Mouse (Mus musculus) forebrain, embryonic 12.5 days (tissue): ENCODE results near the gene Olfr212. TPM values are rescaled to one million over a fixed set of nuclear protein-coding genes. Genes with fewer than 3 reads are reported as not detected.
"Not testable (repeated sequence)": the region's sequence is repeated elsewhere in the genome, so short reads cannot be mapped to it uniquely, and the experiment has no call there.

Experiments used
- ATAC-seq: fragments of 200-750 bp; cut with Nextera tagmentation; 2 replicates; pipeline ENCODE4 v1.8.0; 2017; ENCODE audit warnings: moderate TSS enrichment; ENCODE audit not compliant: low FRiP score
- H3K27ac ChIP-seq: fragments of 300-500 bp; sonication (generic); 2 replicates; pipeline ENCODE4 v1.5.1; 2016; ENCODE audit warnings: mild to moderate bottlenecking
- H3K27me3 ChIP-seq: fragments of 300-500 bp; sonication (generic); 2 replicates; pipeline ENCODE4 v1.6.1; 2016; ENCODE audit warnings: mild to moderate bottlenecking
- H3K36me3 ChIP-seq: fragments of 300-500 bp; sonication (generic); replicated peaks from 2 replicates; pipeline ENCODE4 v1.6.1; 2016; ENCODE audit warnings: mild to moderate bottlenecking
- H3K4me1 ChIP-seq: fragments of 300-500 bp; sonication (generic); 2 replicates; pipeline ENCODE4 v1.6.1; 2016
- H3K4me2 ChIP-seq: fragments of 300-500 bp; sonication (generic); 2 replicates; pipeline ENCODE4 v1.6.1; 2016; ENCODE audit warnings: mild to moderate bottlenecking, moderate library complexity
- H3K4me3 ChIP-seq: fragments of 300-500 bp; sonication (generic); replicated peaks from 2 replicates; pipeline ENCODE4 v1.5.1; 2016; ENCODE audit warnings: mild to moderate bottlenecking
- H3K9ac ChIP-seq: fragments of 300-500 bp; sonication (generic); 2 replicates; pipeline ENCODE4 v1.6.1; 2016; ENCODE audit warnings: mild to moderate bottlenecking
- H3K9me3 ChIP-seq: fragments of 300-500 bp; sonication (generic); 2 replicates; pipeline ENCODE4 v1.6.1; 2016
- WGBS: fragments of 180-500 bp; shearing (Covaris S2); methylation state at CpG from one replicate; pipeline ENCODE4 v1.1.7; 2016; 5-methylcytosine and 5-hydroxymethylcytosine counted together
- polyA plus RNA-seq: library from polyadenylated mRNA; unstranded; fragments of >200 nt; fragmentation: Nextera tagmentation; extraction: Ambion mirVana; gene quantifications from 2 replicates; pipeline ENCODE4 v1.2.1, GENCODE M21; 2016

The Olfr212 gene
- polyA plus RNA-seq, 1 experiment from 2014 or later, result not detected

DNA sequence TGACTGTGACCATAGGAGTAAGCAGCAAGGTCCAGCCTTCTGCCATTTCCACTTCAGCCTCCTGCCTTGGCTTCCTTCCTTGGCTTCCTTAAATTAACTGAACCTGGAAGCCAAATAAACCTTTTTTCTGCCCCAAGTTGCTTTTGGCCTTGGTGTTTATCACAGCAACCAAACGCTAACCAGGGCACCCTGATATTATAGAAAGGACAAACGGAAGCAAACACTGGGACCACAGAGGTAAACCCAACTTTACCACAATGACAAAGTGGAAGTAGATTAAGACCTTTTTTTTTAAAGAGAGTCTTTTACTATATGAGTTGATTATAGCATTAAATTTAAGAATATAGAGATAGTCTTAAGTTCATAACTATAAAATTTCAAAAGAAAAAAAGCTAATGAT lies 36.2 kb downstream of the Olfr212 start:
- 88% methylated on average over 2 of the region's 2 CpGs for WGBS
- Histone ChIP-seq H3K9ac (no peak overlapping the region), H3K9me3 (no peaks in the 10 kb centered on the region), H3K27me3 (no peaks in the 10 kb centered on the region), H3K4me2 (no peak overlapping the region), H3K36me3 (no peaks in the 10 kb centered on the region), H3K4me1 (no peaks in the 10 kb centered on the region), H3K27ac (no peak overlapping the region), H3K4me3 (no peak overlapping the region)
- ATAC-seq, result no peak

DNA sequence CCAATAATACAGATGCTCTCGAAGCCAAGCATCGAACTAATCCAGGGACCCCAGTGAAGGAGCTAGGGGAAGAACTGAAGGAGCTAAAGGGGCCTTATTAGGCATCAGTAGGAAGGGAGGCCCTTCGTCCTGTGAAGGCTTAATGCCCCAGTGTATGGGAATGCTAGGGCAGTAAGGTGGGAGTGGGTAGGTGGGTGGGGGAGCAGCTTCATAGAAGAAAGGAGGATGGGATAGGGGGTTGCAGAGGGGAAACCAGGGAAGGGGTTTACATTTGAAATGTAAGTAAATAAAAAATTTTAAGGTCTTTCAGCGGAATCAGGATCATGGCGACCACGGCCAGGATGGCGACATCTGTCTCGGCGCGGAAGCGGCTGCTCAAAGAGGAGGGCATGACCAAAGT lies 44.5 kb downstream of the Olfr212 start, which contains the start of gene Gm5580:
Gm5580 (plus strand) TSS at position 301 of the 400 bp plus-strand sequence.
- ATAC-seq, H3K27me3 ChIP-seq, H3K4me2 ChIP-seq, H3K9ac ChIP-seq, H3K9me3 ChIP-seq, H3K4me3 ChIP-seq, H3K27ac ChIP-seq, H3K4me1 ChIP-seq, H3K36me3 ChIP-seq: not testable (repeated sequence)
- 95% methylated on average over 11 of the region's 11 CpGs for WGBS

DNA sequence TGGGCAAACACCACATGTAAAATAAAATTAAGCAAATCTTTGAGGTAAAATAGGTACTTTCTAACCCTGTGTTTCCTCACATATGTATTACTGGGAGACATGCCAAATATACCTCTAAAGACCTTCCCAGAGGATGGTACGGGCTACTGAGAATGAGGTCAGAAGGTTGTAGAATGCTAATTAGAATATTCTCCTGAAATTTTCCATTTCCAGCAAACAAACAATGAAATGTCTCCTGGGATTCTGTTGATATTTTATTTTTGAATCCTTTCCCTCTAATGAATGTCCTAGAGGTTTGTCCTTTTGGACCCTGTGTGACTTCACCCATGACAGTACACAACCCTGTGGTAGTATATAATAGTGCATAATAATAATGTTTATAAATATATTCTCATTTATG lies 47.6 kb downstream of the Olfr212 start, which contains the start of gene Olfr214:
Olfr214 (plus strand) TSS at position 301 of the 400 bp plus-strand sequence.
- no peaks in the 10 kb centered on the region for H3K9me3 ChIP-seq
- H3K27ac ChIP-seq, result no peak within 1 kb of the TSS
- H3K4me3 ChIP-seq, result no peak within 1 kb of the TSS
- no peaks in the 10 kb centered on the region for H3K4me1 ChIP-seq
- WGBS, result 76% methylated on average over 1 of the region's 1 CpGs
- no peak for ATAC-seq
- H3K27me3 ChIP-seq, result no peaks in the 10 kb centered on the region
- H3K36me3 ChIP-seq, result no peaks in the 10 kb centered on the region
- no peak within 1 kb of the TSS for H3K4me2 ChIP-seq
- no peak within 1 kb of the TSS for H3K9ac ChIP-seq

DNA sequence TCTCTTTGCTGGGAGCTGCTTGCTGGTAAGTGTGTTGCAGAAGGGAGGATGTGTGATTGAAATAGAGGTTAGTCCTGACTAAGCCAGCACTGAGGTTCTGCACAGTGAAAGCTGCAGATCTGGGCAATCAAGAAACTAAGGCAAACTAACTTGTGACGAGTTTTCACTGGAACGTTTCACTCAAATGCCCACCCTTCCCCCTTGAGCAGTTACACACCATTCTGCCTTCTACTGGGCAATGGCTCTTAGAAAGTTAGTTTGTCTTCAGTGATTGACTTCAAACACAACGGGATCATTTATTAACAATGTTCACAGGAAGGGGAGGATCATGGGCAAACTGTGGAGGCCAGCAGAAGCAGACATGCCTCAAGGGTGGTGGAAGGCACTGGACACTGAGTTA lies 48.6 kb downstream of the Olfr212 start:
- no peaks in the 10 kb centered on the region for H3K27me3 ChIP-seq
- no peaks in the 10 kb centered on the region for H3K36me3 ChIP-seq
- H3K4me2 ChIP-seq, result no peak overlapping the region
- H3K4me3 ChIP-seq, result no peak overlapping the region
- H3K27ac ChIP-seq, result no peak overlapping the region
- no peaks in the 10 kb centered on the region for H3K4me1 ChIP-seq
- 80% methylated on average over 3 of the region's 3 CpGs for WGBS
- H3K9ac ChIP-seq, result no peak overlapping the region
- ATAC-seq, result no peak
- no peaks in the 10 kb centered on the region for H3K9me3 ChIP-seq

Other genes starting within 250 kb of the Olfr212 start
- gene Zfand4, start 242.3 kb upstream of the Olfr212 start, polyA plus RNA-seq, result 10.7 and 12.1 TPM in 2 replicates
- gene March8, start 168.5 kb upstream of the Olfr212 start, polyA plus RNA-seq, result 52.2 and 54.7 TPM in 2 replicates
- gene Alox5, start 45.3 kb upstream of the Olfr212 start, polyA plus RNA-seq, result 0.29 and 0.53 TPM in 2 replicates
- not detected in 2 replicates for gene Olfr211, start 17.4 kb upstream of the Olfr212 start, polyA plus RNA-seq
- not detected in 2 replicates for gene Olfr213, start 31.9 kb downstream of the Olfr212 start, polyA plus RNA-seq
- gene Gm5580, start 44.6 kb downstream of the Olfr212 start, polyA plus RNA-seq, result 0.28 and 0.68 TPM in 2 replicates
- not detected in 2 replicates for gene Olfr214, start 47.7 kb downstream of the Olfr212 start, polyA plus RNA-seq
- gene Olfr215, start 77.7 kb downstream of the Olfr212 start, polyA plus RNA-seq, result not detected in 2 replicates
- gene Zfp422, start 122.5 kb downstream of the Olfr212 start, polyA plus RNA-seq, result 316 and 342 TPM in 2 replicates
- gene Depp1, start 144.1 kb downstream of the Olfr212 start, polyA plus RNA-seq, result 4.2 and 4.8 TPM in 2 replicates
- 17.1 and 19.9 TPM in 2 replicates for gene Rassf4, start 167.4 kb downstream of the Olfr212 start, polyA plus RNA-seq
- 0.11 and 0.14 TPM in 2 replicates for gene Tmem72, start 210.4 kb downstream of the Olfr212 start, polyA plus RNA-seq